Mouse (Mus musculus): Measurements from ENCODE around the gene Map3k21.

The Map3k21 gene

DNA sequence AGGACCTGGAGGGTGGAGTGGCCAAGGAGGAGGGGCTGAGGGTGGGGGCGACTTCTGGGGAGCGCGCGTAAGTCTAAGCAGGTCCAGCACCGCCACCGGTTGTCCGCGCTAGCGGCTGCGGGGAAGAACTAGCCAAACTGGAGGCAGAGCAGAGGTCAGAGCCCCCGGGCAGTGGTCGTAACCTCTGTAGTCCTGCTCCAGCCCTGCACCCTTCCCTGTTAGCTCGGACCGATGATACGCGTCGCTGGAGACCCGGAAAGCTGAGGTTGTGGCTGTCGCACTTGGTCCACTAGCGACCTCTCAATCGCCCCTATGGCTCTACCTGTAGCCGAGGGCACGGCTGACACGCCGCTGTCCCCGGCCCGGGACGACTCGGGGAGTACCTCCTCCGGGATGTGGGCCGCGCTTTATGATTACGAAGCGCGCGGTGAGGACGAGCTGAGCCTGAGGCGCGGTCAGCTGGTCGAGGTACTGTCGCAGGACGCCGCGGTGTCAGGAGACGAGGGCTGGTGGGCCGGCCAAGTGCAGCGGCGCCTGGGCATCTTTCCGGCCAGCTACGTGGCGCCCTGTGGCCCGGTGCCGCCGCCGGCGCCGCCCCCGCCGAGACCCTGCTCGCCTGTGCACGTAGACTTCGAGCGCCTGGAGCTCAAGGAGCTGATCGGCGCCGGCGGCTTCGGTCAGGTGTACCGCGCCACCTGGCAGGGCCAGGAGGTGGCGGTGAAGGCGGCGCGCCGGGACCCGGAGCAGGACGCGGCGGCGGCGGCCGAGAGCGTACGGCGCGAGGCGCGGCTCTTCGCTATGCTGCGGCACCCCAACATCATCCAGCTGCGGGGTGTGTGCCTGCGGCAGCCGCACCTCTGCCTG is at the start of gene Map3k21:
Gene Map3k21 (plus strand): TSS at position 86 of the 864 bp plus-strand sequence.
- peak; percentile 55 for DNase-seq (ENCODE audit: low spot score)

DNA sequence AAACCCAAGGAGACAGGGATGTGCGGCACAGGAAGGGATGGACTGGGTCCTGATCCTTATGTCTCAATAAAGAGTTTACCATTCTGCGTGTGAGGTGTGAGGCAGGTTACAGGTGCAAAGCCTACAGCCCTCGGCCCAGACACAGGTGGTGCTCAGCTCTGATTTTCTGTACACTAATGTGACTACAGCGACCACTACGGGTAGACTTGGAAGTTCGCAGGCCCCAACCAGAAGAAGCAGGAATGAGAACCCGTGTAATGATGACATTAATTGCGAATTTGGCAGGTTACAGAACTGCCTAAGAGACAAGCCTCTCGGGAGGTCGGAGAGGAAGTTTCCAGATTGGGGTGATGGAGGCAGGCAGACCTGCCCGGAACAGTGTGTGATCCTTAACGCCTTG is 44.1 kb upstream of the Map3k21 start:
- DNase-seq (ENCODE audit: low spot score), result no peak

DNA sequence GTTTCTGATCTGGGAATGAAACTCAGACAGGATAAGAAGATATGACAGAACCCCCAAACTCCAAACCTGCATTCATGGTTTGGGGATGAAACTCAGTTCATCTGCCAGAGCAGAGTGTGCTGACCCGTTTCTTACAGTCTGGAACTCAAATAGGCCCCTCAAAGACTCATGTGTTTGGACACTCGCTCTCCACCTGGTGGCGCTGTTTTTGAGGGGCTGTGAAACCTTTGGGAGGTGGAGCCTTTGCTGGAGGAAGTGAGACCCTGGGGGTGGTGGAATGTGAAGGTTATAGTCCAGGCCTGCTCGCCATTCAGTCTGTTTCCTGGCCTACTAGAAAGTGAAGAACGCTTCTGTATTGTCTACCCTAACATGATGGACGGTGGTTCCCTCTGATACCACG is 41.7 kb upstream of the Map3k21 start:
- no peak for DNase-seq (ENCODE audit: low spot score)

DNA sequence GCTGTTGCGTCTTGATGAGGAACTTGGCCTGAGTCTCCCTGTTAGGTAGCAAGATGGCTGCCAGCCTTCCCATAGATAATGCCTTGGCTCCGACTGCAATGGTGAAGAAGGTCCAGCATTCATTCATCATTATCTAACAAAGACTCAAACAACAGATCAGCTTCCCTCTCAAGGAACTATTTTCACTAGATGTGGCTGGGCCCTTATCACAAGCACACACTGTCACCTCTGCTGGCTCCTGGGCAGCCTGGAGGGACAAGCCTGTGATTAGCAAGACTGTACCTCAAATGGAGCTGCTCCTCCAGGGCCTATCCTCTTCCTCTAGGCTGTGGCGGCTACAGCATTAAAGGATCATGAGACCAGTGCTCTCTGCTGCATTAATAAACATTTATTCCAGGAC is 40.5 kb upstream of the Map3k21 start:
- no peak for DNase-seq (ENCODE audit: low spot score)

DNA sequence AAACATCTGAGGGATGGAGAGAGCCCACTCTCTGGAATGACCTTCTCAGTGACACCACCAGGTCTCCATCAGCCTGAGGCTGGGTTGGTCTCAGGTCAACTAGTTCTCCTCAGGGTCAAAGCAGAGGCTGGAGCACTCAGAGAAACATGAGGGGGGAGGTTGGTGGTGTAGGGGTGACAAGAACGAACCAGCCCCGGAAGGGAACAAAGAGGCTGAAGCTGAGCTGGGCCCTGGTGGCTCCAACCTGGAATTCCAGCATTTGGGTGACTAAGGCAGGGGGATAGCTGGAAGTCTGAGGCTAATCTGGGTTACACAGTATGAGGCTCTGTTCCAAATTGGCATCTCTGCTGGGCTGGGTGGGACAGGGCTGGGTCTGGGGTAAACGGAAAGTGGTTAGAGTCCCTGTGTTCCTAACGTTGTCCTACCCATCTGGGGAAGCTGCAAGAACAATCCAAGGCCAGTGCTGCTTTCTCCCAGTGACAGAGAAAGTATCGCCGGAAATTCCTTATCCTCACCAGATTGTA is 40.0 kb upstream of the Map3k21 start:
- DNase-seq (ENCODE audit: low spot score), result no peak

DNA sequence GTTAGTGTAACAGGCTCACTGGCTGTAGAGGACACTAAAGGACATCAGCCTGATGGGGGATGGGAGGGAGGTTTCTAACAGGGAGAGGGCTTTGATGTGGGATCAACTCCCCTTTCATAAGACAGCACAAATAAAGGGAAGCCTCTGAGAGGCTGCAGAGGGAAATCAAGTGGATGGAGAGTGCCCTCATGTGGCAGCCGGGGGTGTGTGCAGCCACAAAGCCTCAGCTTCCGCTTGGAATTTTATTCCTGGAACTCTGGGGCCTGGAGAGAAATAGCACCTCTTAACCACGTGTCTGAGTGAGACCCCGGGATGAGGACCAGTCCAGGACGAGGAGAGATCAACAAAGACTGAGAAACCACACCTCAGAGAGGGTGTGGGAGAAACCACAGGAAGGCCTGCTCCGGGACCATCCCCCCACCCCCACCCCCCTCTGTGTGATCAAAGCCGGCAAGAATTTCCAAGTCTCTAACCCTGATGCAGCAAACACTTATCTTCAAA is 39.4 kb upstream of the Map3k21 start:
- DNase-seq (ENCODE audit: low spot score), result peak; percentile 84

DNA sequence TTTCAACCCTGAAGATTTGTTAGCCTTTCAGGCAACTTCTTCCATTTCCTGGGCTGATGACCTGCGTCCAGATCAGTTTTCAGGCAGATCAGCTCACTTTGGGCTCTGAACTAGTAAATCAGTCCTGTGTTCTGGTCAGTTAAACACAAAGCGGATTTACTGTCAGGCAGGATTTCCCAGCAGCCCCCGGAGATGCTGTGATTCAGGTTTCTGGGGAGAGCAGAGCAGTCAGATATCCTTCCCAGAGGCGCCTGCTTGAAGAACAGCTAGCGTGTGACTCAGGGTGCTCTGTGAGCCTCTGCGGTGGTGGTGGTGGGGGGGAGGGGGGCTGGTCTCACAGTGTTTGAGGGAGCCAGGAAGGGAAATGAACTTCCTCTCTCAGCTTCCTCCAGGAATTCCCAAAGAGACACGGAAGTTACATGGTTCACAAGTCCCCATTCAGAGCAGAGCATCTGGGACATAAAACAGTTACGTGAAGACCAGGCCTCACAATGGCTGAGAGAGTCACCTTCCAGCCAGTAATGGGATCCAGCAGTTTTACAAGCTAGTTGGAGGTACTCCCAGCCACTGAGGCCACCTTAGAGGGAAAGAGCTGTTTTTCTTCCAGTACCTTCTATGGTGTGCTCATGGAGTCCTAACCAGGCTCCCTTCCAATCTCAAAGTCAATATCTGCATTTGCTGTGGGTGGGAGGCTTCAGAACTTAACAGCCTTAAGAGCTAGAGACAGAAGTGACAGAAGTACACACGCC is 37.6 kb upstream of the Map3k21 start:
- DNase-seq (ENCODE audit: low spot score), result no peak

DNA sequence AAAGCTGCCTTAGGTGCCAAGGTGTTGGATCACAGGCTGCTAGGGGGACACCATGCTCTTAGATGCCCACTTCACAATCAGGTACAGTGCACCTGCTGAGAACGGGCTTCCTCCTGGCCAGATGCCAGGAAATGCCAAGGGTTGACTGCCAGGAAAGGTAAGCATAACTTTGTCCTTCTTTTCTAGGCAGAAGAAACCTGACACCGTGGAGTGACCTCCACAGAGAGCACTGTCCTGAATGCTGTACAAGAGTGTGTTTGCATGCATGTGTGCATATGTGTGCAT is 37.1 kb upstream of the Map3k21 start:
- no peak for DNase-seq (ENCODE audit: low spot score)

DNA sequence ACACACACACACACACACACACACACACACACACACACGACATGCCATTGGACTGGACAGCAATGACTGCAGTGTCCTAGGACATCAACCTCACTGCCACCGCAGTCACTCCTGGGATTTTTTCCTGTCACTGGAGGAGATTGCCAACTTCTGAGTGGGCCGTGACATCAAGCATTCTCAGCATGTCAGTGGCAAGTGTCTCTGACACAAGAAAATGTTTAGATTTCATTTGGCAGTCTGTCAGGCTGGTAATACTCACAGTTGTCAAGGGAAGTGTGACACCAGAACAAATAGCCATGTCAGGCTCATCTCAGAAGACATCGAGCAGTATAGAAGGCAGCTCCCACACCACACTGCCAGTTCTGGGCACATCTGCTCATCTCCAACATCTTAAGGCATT is 29.8 kb upstream of the Map3k21 start:
- no peak for DNase-seq (ENCODE audit: low spot score)

DNA sequence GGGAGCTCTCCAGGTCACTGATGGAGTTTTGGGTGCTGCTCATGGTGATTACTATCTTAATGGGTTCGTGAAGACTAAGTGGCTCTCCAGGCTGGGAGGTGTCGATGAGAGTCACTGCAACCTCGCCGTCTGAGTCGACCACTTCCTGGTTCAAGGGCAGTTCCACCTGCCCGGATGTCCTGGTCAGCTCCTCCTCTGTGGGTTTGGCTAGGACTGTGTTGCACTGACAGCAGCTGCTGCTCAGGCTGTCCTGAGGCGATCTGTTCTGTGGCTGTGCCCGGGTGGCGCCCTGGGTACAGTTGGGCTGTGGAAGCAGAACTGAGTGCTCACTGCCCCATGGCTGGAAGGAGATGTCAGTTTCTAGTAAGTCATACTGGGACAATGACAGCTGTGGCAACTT is 22.7 kb upstream of the Map3k21 start:
- no peak for DNase-seq (ENCODE audit: low spot score)

DNA sequence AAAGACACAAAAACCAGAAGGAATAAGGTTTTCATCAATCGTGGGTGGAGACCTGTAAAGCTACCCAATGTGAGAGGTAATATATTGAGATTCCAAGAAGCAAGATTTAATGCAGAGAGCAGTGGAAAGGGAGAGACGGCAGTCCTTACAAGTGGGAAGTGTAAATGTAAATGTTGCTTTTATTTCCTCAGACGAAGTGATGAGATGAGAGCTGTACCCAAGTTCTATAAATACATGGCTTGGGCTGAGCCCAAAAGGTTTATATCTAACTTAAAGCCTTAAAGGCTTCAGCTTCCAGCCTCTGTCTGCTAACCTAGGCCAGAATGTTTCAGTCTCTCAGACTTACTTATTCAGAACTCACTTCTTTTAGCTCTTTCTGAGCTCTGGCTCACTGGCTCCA is 20.3 kb upstream of the Map3k21 start:
- DNase-seq (ENCODE audit: low spot score), result no peak

DNA sequence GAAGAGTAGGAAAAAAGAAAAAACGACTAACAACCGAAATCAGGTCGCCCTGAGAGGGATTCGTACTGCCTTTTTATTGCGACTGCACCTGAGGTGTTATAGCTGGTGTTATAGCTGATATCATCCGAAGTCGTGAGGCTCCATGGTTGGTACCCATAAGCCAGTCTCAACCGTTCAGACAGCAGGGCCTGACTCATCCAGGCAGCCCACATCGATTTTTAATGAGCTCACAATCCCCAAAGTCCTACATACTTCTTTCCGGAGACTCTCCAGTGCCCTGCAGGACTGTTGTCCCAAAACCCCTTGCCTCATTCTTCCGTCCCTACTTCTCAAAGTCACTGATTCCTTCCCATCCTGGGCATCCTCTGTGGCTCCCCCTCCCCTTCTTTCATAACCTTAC is 12.9 kb upstream of the Map3k21 start:
- no peak for DNase-seq (ENCODE audit: low spot score)

DNA sequence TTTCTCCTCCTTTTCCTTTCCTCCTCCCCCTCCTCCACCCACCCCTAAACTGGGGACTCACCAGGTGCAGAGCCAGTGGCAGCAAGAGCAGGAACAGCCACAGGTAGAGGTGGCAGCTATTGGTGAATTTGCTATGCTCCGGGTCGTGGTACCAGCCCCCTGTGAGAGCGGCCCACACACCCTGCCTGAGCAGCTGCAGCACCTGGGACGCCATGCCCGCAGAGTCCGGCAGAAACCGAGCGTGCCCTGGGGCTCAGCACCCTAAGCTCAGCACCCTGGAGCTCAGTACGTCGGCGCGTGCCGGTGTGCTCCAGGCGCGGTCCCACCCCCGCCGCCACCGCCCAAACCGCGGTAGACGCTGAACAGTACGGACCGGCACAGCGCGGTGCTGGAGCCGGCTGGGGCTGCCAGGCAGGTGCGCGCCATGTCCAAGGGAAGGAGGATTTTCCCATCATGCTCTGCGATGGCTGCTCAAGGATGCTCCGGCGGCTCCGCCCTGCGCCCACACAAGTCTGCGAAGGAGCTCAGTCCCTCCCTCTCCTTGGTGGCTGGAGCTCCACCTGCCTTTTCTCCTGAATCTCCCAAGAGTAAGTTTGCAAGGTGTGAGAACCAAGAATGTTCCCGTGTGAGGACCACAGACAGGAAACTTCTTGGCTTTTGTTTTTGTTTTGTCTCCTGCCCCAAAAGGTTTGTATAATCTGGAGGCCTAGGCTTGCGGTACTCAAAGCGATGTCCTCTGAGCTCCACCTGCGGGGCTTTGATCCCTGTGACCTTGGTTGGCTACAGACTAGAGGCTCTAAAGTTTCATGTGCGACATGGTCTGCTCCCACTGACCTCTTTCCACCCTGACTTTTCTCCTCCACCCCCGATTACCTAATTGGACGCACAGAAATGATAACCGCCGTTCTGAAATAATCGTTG is 12.1 kb upstream of the Map3k21 start, which contains the start of gene Pcnx2:
Gene Pcnx2 (minus strand): TSS at position 450 of the 921 bp plus-strand sequence.
- peak; percentile 33 for DNase-seq (ENCODE audit: low spot score)

DNA sequence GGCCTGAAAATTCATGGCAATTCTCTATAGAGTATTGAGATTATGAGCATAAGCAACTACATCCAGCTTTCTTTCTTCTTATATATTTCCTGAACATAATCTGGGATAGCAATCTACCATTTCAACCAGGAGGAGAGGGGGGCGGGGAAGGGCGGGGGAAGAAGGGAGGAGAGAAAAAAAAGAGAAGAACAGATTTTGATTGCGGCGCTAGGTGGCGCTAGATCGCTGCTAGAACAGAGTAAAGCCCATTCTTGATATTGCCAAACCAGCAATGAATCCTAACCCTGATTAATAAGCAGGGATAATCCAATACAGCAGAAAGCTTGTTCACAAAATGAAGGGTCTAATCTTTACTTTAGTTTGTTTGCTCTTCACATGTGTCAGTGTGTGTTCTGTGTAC is 11.4 kb upstream of the Map3k21 start:
- DNase-seq (ENCODE audit: low spot score), result peak; percentile 75

DNA sequence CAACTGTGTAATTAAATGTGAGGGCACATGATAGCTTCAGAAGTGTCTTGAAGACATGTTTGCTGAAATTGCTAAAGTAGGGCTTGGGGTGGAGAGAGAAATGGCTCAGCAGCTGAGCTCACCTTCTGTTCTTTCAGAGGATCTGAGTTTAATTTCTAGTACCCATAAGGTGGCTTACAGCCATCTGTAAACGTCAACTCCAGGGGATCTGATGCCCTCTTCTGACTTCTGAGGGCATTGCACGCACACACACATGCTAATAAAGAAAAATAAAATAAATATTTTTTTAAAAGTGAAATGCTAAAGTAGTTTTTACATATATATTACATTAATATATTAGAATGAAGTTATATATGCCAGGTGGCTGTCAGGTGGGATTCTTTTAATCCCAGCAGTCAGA is 9.1 kb upstream of the Map3k21 start:
- no peak for DNase-seq (ENCODE audit: low spot score)

DNA sequence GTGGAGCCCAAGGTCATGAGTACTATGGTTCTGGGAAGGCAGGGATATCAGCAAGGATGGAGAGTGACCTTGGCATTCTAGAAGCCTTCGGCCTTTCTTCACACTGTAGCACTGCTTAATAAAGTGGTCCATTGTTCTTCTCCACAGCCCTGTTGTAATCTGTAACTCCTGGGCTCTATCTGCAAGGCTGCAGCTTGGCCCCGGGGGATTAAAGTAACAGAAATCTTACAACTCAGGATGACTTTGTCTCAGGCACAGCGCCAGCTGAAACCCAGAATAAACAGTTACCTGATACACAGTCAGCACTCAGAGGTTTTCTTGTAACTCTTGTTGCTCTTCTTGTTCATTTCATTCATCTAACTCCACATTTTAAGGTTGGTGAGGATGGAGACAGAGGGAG is 7.7 kb upstream of the Map3k21 start:
- no peak for DNase-seq (ENCODE audit: low spot score)

DNA sequence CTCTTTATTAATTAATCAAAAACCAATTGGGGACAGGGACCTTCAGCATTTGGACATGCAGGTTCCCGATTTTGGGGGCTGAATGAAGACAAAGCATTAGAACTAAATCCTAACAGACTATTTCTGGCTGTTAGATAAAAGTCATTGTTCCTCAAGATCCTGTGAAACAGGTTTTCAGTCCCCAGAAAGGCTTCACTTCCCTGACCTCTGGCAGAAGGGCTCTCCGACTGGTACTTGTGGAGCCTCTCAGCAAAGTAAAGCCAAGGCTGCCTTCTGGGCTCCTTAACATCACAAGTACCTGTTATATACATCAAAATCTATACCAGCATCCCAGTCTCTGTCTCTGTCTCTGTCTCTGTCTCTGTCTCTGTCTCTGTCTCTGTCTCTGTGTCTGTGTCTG is 4.9 kb upstream of the Map3k21 start:
- no peak for DNase-seq (ENCODE audit: low spot score)

DNA sequence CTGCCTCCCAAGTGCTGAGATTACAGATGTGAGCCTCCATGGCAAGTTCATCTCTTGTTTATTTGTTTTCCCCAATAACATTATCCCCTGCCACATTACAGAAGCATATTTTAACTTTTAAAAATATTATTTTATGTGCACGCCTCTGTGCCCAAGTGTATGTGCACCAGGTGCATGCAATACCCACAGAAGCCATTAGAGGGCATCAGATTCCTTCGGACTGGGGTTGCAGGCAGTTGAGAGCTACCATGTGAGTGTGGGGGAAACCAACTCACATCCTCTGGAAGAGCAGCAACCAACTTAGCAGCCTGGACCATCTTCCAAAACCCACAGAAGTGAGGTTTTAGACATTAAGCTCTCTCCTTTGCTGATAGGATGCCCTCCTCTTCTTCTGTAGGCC is 2.9 kb upstream of the Map3k21 start:
- DNase-seq (ENCODE audit: low spot score), result no peak

DNA sequence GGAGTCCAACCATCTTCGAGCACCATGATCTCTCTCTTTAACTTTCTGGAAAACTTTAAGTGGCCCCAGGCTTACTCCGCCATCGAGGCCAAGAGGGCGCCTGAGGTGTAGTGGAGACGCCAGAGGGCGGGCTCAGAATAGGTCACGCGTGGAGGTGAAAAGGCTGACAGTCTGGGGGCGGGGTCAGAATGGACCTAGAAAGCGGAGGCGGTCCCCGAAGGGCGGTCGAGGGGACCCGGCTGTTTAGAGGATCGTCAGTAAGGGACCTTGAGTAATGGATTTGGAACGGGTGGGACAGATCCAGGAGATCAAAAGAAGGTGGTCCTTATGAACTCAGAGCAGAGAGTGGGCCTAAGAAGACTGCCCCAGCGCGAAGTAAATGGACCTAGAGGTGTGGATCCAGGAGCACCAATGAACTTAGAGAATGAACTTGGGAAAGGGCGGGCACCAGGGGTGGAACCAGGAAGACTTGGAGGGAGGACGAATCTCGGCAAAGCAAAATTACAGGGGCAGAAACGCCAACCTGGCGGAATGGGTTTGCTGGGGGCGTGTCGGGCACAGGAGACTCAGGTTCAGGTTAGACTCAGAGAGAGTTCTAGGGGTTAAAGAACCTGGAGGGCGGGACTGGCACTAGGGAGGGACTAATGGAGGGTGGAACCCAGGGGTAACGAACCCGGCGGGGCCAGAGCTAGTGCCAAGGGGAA is 437 bp upstream of the Map3k21 start:
- DNase-seq (ENCODE audit: low spot score), result no peak

DNA sequence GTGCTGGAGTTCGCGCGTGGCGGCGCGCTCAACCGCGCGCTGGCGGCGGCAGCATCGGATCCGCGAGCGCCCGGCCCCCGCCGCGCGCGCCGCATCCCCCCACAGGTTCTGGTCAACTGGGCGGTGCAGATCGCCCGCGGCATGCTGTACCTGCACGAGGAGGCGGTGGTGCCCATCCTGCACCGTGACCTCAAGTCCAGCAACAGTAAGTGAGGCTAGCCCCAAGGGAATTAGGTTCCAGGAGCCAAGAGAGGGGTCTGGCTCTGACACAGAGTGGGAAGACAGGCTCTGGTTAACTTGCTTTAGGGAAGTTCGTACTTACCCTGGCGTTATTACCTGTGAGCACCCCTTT is 955 bp downstream of the Map3k21 start:
- DNase-seq (ENCODE audit: low spot score), result no peak

DNA sequence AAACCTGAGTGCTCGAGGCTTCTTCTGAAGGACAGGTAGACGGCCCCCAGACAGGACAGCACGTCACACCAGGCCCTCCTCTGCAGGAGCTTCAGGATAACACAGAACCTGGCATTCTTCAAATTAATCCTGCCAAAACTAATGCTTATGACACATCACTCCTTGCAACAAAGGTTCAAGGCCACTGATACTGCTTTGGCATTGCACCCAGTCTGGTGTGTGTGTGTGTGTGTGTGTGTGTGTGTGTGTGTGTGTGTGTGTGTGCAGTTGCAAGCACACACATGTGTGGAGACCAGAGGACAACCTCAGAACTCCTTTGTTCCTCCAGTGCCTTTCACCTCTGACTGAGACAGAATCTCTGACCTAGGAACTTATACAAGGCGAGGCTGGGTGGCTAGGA is 3.0 kb downstream of the Map3k21 start:
- DNase-seq (ENCODE audit: low spot score), result no peak

DNA sequence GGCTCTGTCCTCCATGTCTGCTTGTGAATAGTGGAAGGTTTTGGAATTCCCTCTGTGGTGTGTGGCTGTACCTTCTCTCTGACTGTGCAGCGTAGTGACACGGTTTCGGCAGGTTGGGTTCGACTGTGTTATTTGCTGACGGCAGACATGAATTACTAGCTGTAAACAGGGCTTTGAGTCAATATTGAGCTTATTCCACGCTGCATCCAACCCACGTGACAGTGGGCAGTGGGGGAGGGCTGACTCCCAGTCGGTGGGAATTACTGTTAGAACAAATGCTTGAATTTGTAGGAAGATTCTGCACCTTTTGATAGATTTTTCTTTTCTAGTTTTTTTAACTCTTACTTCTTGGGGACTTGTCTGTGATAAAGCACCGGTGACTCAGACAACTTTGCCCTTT is 4.1 kb downstream of the Map3k21 start:
- no peak for DNase-seq (ENCODE audit: low spot score)

All from embryo, embryonic 10 days (tissue).